Mouse (Mus musculus) hindbrain, embryonic 11.5 days (tissue): ENCODE measurements around the gene Nebl. TPM values are rescaled to one million over a fixed set of nuclear protein-coding genes. Genes with fewer than 3 reads are reported as not detected.

ENCODE experiments used
- ATAC-seq: fragments of 200-750 bp; cut with Nextera tagmentation; 2 replicates; pipeline ENCODE4 v1.8.0; 2017; ENCODE audit warnings: mild to moderate bottlenecking, moderate TSS enrichment, moderate library complexity; ENCODE audit not compliant: low FRiP score
- DNase-seq: peaks from one replicate; pipeline ENCODE4 v3.0.0-alpha.2; 2015; ENCODE audit warnings: low spot score
- H3K27ac ChIP-seq: fragments of 300-500 bp; sonication (generic); 2 replicates; pipeline ENCODE4 v1.5.1; 2014; ENCODE audit warnings: mild to moderate bottlenecking, low read depth, low read length
- H3K27me3 ChIP-seq: fragments of 300-500 bp; sonication (generic); 2 replicates; pipeline ENCODE4 v1.6.1; 2014; ENCODE audit warnings: mild to moderate bottlenecking, low read length, moderate library complexity, mixed read lengths; ENCODE audit not compliant: control insufficient read depth, insufficient read depth
- H3K36me3 ChIP-seq: fragments of 300-500 bp; sonication (generic); 2 replicates; pipeline ENCODE4 v1.6.1; 2014; ENCODE audit warnings: mild to moderate bottlenecking, low read length, moderate library complexity, mixed read lengths; ENCODE audit not compliant: control insufficient read depth, insufficient read depth
- H3K4me1 ChIP-seq: fragments of 300-500 bp; sonication (generic); replicated peaks from 2 replicates; pipeline ENCODE4 v1.6.1; 2014; ENCODE audit warnings: low read length, mixed read lengths; ENCODE audit not compliant: control insufficient read depth, insufficient read depth
- H3K4me2 ChIP-seq: fragments of 300-500 bp; sonication (generic); replicated peaks from 2 replicates; pipeline ENCODE4 v1.6.1; 2014; ENCODE audit warnings: mild to moderate bottlenecking, low read depth, low read length
- H3K4me3 ChIP-seq: fragments of 300-500 bp; sonication (generic); 2 replicates; pipeline ENCODE4 v1.5.1; 2014; ENCODE audit warnings: low read depth, low read length
- H3K9ac ChIP-seq: fragments of 300-500 bp; sonication (generic); 2 replicates; pipeline ENCODE4 v1.6.1; 2014; ENCODE audit warnings: low read depth, low read length
- H3K9me3 ChIP-seq: fragments of 300-500 bp; sonication (generic); 2 replicates; pipeline ENCODE4 v1.6.1; 2016; ENCODE audit warnings: low read length; ENCODE audit not compliant: control insufficient read depth
- WGBS: fragments of 180-500 bp; shearing (Covaris S2); extraction: QIAGEN DNeasy Blood & Tissue Kit; methylation state at CpG from one replicate; pipeline ENCODE4 v1.1.7; 2014; 5-methylcytosine and 5-hydroxymethylcytosine counted together
- polyA plus RNA-seq: library from polyadenylated mRNA; unstranded; fragments of >200 nt; fragmentation: Nextera tagmentation; extraction: Ambion mirVana; gene quantifications from 2 replicates; pipeline ENCODE4 v1.2.1, GENCODE M21; 2014

Gene Nebl
- polyA plus RNA-seq, 1 experiment from 2014 or later: 8.6 TPM

DNA sequence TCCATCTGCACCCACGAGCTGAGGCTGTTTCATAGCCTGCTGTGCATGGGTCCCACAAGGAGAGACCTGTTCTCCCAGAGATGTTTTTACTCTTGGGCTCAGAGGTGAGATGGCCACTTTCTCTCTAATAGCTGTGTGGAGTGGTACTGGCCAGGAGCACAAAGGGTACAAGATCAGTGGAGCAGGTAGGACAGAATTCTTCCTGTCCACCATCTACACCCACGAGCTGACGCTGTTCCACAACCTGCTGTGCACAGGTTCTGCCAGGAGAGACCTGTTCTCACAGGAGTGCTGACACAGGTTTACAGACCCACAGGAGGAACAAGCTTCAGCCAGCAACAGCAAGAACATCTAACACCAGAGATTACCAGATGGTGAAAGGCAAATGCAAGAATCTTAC is 155.6 kb downstream of the Nebl start:
- no peaks in the 10 kb centered on the region for H3K4me1 ChIP-seq
- H3K9me3 ChIP-seq: no peaks in the 10 kb centered on the region
- H3K27ac ChIP-seq: no peak overlapping the region
- no peak overlapping the region for H3K4me2 ChIP-seq
- 71% methylated on average over 3 of the region's 3 CpGs for WGBS
- no peak for ATAC-seq
- DNase-seq: no peak
- H3K27me3 ChIP-seq: no peaks in the 10 kb centered on the region
- no peak overlapping the region for H3K4me3 ChIP-seq
- no peak overlapping the region for H3K9ac ChIP-seq
- no peaks in the 10 kb centered on the region for H3K36me3 ChIP-seq

DNA sequence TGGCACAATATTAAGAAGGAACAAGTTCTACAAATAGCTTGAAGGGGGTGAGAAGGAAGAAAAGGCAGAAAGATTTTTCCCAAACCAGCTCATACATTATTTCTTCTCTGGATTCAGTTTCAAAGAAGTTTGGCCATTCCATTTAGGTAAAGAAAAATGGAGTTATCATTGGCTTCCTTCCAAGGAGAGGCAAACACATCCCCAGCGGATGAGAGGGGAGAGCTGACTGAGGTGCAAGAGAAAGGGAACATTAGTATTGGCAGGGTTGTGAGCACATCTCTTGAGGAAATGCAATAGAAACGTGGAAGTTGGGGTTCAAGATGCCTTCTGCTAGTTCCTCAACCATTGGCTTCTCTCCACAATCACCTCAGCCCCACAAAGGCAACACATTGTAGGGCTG is 159.5 kb downstream of the Nebl start:
- H3K27ac ChIP-seq: no peak overlapping the region
- H3K4me1 ChIP-seq: no peaks in the 10 kb centered on the region
- H3K4me2 ChIP-seq: no peak overlapping the region
- H3K27me3 ChIP-seq: no peaks in the 10 kb centered on the region
- H3K4me3 ChIP-seq: no peak overlapping the region
- DNase-seq (no peak), ATAC-seq (no peak)
- WGBS: 70% methylated on average over 2 of the region's 2 CpGs
- no peaks in the 10 kb centered on the region for H3K9me3 ChIP-seq
- H3K9ac ChIP-seq: no peak overlapping the region
- H3K36me3 ChIP-seq: no peaks in the 10 kb centered on the region

DNA sequence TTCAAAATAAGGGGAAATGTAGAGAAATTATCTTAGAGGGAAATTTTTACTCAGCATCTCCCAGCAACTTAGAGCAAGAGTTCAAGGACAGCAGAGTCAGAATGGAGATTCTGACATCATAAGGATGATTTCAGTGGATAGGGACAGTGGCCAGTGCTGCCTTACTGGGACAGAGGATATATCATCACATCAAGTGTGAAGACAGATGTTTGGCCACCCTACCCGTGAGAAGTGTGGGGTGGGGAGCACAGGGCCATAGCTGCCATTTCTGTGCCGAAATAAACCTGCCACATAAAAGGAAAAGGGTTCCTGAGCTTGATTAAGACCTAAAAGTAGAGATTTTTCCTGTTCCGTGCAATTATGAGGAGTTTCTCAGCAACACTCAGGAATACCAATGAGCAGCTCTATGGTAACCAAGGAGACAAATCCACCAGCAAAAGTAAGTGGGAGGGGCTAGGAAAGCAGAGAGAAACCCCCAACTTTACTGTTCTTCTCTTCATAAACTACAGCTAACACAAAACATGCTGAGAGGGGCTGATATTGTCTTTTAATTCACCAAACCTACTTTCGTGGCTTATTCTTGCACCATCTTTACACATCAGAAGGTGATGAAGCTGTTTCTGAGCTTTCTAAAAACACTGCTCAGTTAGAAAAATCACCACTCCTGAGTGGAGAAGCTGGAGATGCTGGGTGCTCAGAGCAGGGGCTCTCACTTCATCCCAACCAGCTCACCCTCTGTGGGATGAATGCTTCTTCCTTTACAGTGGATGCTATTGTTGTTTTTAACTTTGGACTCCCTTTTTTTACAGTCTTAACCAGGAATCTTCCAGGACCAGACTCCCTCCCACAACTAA is 172.1 kb downstream of the Nebl start:
- DNase-seq: no peak
- 55% methylated on average over 4 of the region's 4 CpGs for WGBS
- Histone ChIP-seq H3K4me1 (no peaks in the 10 kb centered on the region), H3K9me3 (no peaks in the 10 kb centered on the region), H3K27ac (no peak overlapping the region), H3K27me3 (no peaks in the 10 kb centered on the region), H3K9ac (no peak overlapping the region), H3K36me3 (no peaks in the 10 kb centered on the region), H3K4me3 (no peak overlapping the region), H3K4me2 (no peak overlapping the region)
- ATAC-seq: 0 out of 2 replicates have a peak, but pooled peaks have one; percentile 17

DNA sequence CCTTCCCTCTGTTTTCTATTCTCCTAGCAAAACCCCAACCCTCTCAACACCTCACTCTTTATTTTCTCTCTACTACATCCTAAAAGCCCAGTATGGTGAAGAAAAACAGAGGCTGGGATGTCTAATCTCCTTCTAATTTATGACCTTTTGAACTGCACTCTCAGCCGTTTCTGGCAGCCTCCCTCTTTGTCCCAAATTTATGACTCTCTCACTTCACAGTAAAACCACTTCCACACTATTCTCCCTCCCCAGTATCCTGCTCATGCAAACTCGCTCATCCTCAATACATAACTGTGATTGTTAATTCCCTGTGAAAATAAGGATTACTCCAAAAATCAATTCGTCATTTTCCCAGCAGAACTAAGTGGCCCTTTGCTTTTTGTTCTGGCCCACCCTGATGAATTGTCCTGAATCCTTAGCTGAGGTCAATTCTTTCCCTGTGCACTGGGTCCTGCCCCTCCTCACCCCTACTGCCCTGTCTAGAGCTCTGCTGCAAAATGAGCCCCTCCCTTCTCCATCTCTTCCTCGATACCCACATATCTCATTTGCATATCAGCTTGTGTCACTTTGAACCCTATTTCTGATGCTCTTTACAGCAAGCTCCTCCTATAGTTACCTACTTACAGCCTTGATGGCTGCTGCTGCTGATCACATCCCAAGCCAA is 181.2 kb downstream of the Nebl start:
- no peak for DNase-seq
- Histone ChIP-seq H3K27ac (no peak overlapping the region), H3K4me3 (no peak overlapping the region), H3K36me3 (no peaks in the 10 kb centered on the region), H3K9ac (no peak overlapping the region), H3K9me3 (no peaks in the 10 kb centered on the region), H3K27me3 (no peaks in the 10 kb centered on the region), H3K4me1 (no peaks in the 10 kb centered on the region), H3K4me2 (no peak overlapping the region)
- WGBS: 31% methylated on average over 4 of the region's 4 CpGs
- no peak for ATAC-seq

DNA sequence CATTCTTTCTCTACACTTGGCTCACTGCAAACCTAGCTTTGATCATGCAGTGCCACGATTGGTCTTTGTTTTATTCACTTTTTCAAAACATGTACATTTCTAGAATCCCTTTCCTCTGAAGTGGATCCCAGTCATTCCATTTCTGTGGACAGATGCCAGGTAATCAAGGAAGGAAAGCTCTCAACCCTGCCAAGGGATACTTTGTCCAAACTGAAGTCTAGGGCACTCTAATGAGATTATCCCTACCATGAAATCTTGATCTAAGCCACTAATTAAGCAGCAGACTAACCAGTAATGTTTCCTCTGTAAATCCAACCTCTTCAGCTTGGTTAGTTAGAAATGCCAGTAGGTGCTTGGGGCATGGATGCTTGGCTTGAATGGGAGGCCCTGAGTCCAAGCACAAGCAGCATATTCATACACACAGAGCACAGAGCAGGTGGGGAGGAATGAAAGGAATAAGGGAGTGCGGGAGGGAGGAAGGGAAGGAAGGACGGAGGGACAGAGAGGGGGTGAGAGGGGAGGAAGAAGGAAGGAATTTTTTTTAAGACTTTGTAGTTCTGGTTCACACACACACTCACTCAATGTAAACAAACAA is 184.8 kb downstream of the Nebl start:
- DNase-seq: no peak

DNA sequence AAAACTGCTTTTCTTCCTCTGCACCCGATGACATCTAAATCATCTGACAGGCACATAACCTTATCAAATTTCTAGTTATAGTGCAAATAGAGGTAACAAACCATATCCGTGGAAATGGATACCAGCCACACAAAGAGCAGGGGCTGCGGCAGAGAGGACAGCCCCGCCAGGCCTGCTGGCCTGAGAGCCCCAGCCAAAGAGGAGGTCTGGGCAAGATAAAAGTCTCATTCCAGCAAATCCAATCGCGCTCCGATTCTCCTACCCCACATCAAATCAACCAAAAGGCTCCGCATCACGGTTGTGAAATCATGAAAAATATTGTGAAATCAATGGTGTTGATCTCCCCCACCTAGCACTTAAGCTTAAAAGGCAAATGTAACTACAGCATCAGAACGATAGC is 191.5 kb downstream of the Nebl start:
- H3K9me3 ChIP-seq: no peaks in the 10 kb centered on the region
- H3K4me2 ChIP-seq: no peak overlapping the region
- no peaks in the 10 kb centered on the region for H3K4me1 ChIP-seq
- ATAC-seq: no peak
- no peak overlapping the region for H3K4me3 ChIP-seq
- no peaks in the 10 kb centered on the region for H3K36me3 ChIP-seq
- H3K27me3 ChIP-seq: no peaks in the 10 kb centered on the region
- 67% methylated on average over 10 of the region's 10 CpGs for WGBS
- H3K27ac ChIP-seq: no peak overlapping the region
- no peak for DNase-seq
- no peak overlapping the region for H3K9ac ChIP-seq

More for the DNA sequence above, 184.8 kb downstream of the Nebl start:
- H3K27ac ChIP-seq: no peak overlapping the region
- no peaks in the 10 kb centered on the region for H3K4me1 ChIP-seq
- ATAC-seq: no peak
- WGBS: 94% methylated on average over 3 of the region's 3 CpGs
- no peak overlapping the region for H3K4me3 ChIP-seq
- H3K4me2 ChIP-seq: no peak overlapping the region
- H3K27me3 ChIP-seq: no peaks in the 10 kb centered on the region
- H3K9ac ChIP-seq: no peak overlapping the region
- H3K36me3 ChIP-seq: no peaks in the 10 kb centered on the region
- H3K9me3 ChIP-seq: no peaks in the 10 kb centered on the region

DNA sequence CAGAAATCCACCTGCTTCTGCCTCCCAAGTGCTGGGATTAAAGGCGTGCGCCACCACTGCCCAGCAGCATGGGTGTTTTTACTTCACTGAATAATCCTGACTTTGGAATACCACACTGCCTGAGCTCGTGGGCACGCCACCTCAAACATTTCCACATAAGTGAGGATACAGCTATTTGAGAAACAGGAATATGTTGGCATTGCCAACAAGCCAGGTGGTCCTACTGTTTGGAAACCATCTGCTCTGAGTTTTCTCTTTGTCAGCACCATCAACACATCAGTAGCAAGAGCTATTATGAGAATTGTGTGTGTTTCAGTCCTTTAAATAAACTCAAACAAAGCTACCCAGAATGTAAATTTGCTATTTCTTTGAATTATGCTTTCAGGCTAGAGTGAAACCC is 192.8 kb downstream of the Nebl start:
- no peak overlapping the region for H3K9ac ChIP-seq
- 92% methylated on average over 4 of the region's 4 CpGs for WGBS
- H3K9me3 ChIP-seq: no peaks in the 10 kb centered on the region
- no peaks in the 10 kb centered on the region for H3K27me3 ChIP-seq
- DNase-seq (no peak), ATAC-seq (no peak)
- H3K4me3 ChIP-seq: no peak overlapping the region
- no peaks in the 10 kb centered on the region for H3K4me1 ChIP-seq
- H3K36me3 ChIP-seq: no peaks in the 10 kb centered on the region
- H3K4me2 ChIP-seq: no peak overlapping the region
- H3K27ac ChIP-seq: no peak overlapping the region

DNA sequence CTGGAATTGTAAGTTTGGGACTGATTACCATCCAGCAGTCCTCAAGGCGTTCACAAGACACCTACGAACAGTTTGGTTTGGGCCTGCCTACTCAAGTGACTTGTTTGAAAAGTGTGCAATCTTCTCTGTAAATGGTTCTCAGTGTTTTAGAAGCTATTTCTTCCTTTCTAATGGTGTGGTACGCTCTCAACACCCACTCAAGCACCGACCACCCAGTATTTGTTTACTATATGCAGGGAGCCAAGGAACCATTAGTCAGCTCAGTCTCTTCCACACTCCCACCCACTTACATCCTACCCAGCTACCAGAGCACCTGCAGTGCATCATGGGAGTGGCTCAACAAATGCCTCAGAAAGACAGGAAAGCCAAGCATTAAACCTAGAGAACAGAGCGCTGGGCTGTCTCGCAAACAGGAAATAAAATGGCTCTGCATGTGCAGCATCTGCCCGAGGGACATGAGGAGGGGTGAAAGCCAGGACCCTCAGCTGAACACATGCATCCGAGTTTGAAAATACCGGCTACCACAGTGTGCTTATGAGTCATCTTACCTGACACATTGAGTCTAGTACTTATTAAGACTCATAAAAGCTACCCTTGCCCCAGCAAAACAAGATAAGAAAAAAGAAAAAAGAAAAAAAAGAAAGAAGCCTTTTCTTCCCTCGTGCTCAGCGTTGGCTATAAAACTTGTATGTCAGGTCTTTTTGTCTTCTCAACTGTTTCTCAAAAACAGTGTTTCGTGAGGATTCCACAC is 199.7 kb downstream of the Nebl start:
- 89% methylated on average over 12 of the region's 12 CpGs for WGBS
- DNase-seq: no peak
- Histone ChIP-seq H3K4me1 (no peaks in the 10 kb centered on the region), H3K4me3 (no peak overlapping the region), H3K27ac (no peak overlapping the region), H3K27me3 (no peaks in the 10 kb centered on the region), H3K9ac (no peak overlapping the region), H3K9me3 (no peaks in the 10 kb centered on the region), H3K4me2 (no peak overlapping the region), H3K36me3 (no peaks in the 10 kb centered on the region)
- no peak for ATAC-seq
